ENCODE assay signal across 9 mouse cellular contexts in genomic region chr11:63969205-63969910, GRCm38 (mm10). TPM values are rescaled to one million over a fixed set of nuclear protein-coding genes. Genes with fewer than 3 reads are reported as not detected.
DNase-seq lines count a peak whose midpoint lies in the region; ATAC-seq lines count a peak whose summit lies in the region.
"Had no signal": no experiment of that assay in that cellular context is flagged by ENCODE, and none has a peak within 500 bp of the region (broad histone marks: within the 10 kb centered on the region; RNA-seq: fewer than 3 reads in every experiment).

No protein-coding gene starts in this region.

- H3K9ac ChIP-seq in hindbrain, embryonic 16.5 days (ENCODE audit: low read depth, low read length): no peak overlapping the region
- no peak overlapping the region for H3K9ac ChIP-seq in intestine, embryonic 15.5 days
- H3K9ac ChIP-seq: embryonic facial prominence, embryonic 12.5 days had no signal

- H3K27ac ChIP-seq in hindbrain, embryonic 16.5 days (ENCODE audit: low read depth, low read length): no peak overlapping the region; the same call in 1 of the 2 replicates
- no peak overlapping the region for H3K27ac ChIP-seq in intestine, embryonic 15.5 days
- H3K27ac ChIP-seq: embryonic facial prominence, embryonic 12.5 days had no signal

- H3K4me1 ChIP-seq in hindbrain, embryonic 16.5 days (ENCODE audit: control insufficient read depth, insufficient read depth, low read depth, low read length): peaks cover 13% of the 10 kb centered on the region
- H3K4me1 ChIP-seq in intestine, embryonic 15.5 days (replicated peaks): peaks cover 16% of the 10 kb centered on the region; the same call in 1 of the 2 replicates

- H3K27me3 ChIP-seq in hindbrain, embryonic 16.5 days (replicated peaks; ENCODE audit: control insufficient read depth, insufficient read depth, low read length): no peaks in the 10 kb centered on the region
- H3K27me3 ChIP-seq in intestine, embryonic 15.5 days (replicated peaks): no peaks in the 10 kb centered on the region
- H3K27me3 ChIP-seq: embryonic facial prominence, embryonic 12.5 days had no signal

- H3K4me2 ChIP-seq in hindbrain, embryonic 16.5 days (ENCODE audit: low read length): no peak overlapping the region
- no peak overlapping the region for H3K4me2 ChIP-seq in intestine, embryonic 15.5 days (replicated peaks)
- H3K4me2 ChIP-seq: embryonic facial prominence, embryonic 12.5 days had no signal

- ATAC-seq in hindbrain, embryonic 16.5 days: peak; percentile 64
- peak; percentile 45 for ATAC-seq in megakaryocyte progenitor cell, adult 5-6 weeks (replicated peaks; ENCODE audit: poor library complexity)
- ATAC-seq in intestine, embryonic 15.5 days: no peak
- ATAC-seq in activated CD4-positive, CD25-positive, alpha-beta regulatory T cell, adult 4 months: no peak

- peak; percentile 28 for DNase-seq in right cerebral cortex, postnatal 4 days
- no peak for DNase-seq in right cerebral cortex, postnatal 36 days (ENCODE audit: low spot score in 2 of 2)
- no peak for DNase-seq in cerebellum, postnatal 36 days

- no peaks in the 10 kb centered on the region for H3K9me3 ChIP-seq in hindbrain, embryonic 16.5 days (ENCODE audit: control insufficient read depth, low read length)
- H3K9me3 ChIP-seq in intestine, embryonic 15.5 days: no peaks in the 10 kb centered on the region
- H3K9me3 ChIP-seq: embryonic facial prominence, embryonic 12.5 days had no signal

- H3K4me3 ChIP-seq in hindbrain, embryonic 16.5 days (ENCODE audit: low read length): no peak overlapping the region
- H3K4me3 ChIP-seq in intestine, embryonic 15.5 days (replicated peaks): no peak overlapping the region
- H3K4me3 ChIP-seq: embryonic facial prominence, embryonic 12.5 days; myocyte had no signal

- 25% methylated on average over 11 of the region's 11 CpGs for WGBS in hindbrain, embryonic 16.5 days
- 47% methylated on average over 11 of the region's 11 CpGs for WGBS in intestine, embryonic 15.5 days

- H3K36me3 ChIP-seq in hindbrain, embryonic 16.5 days (ENCODE audit: control insufficient read depth, insufficient read depth, low read length): no peaks in the 10 kb centered on the region
- H3K36me3 ChIP-seq in intestine, embryonic 15.5 days: no peaks in the 10 kb centered on the region

RNA-seq across cellular contexts. Expression of gene Hs3st3b1, which starts 47.3 kb away (rescaled TPM):
- 4.8 and 5.6 TPM in 2 replicates for polyA plus RNA-seq in hindbrain, embryonic 16.5 days (2015; fragmentation: Nextera tagmentation; extraction: Ambion mirVana)
- 0.17 and 0.20 TPM in 2 replicates for total RNA-seq in megakaryocyte progenitor cell, adult 5-6 weeks (2015)
- total RNA-seq in megakaryocyte progenitor cell, adult 5-6 weeks (2017): 0.14 and 0.37 TPM in 2 replicates
- 4.6 and 5.7 TPM in 2 replicates for polyA plus RNA-seq in intestine, embryonic 15.5 days (2015; fragmentation: Nextera tagmentation; extraction: Ambion mirVana)
- polyA plus RNA-seq in activated CD4-positive, CD25-positive, alpha-beta regulatory T cell, adult 4 months (2017; shearing (Covaris generic)): 1 to 10 TPM; 2.5 to 3.0 TPM

Comparison
In these comparisons a context has a peak if more than half of its experiments do, and no peak if none do; other contexts are left out.
1. ATAC-seq: peak in hindbrain, embryonic 16.5 days (single experiment) and megakaryocyte progenitor cell, adult 5-6 weeks (single experiment); none in intestine, embryonic 15.5 days (single experiment) and activated CD4-positive, CD25-positive, alpha-beta regulatory T cell, adult 4 months (single experiment).